Mouse (Mus musculus) spleen, adult 2 months (tissue): ENCODE measurements around the gene Nrxn1.

Experiments used
- CTCF ChIP-seq: fragments of 200-500 bp; IDR thresholded peaks from 2 replicates; pipeline ENCODE4 v1.5.1; 2011; ENCODE audit warnings: mild to moderate bottlenecking, inconsistent platforms; ENCODE audit not compliant: insufficient read depth, insufficient read length, insufficient replicate concordance; ENCODE audit errors: extremely low read depth
- POLR2A ChIP-seq: fragments of 200-500 bp; IDR thresholded peaks from 2 replicates; pipeline ENCODE4 v1.6.1; 2011; ENCODE audit warnings: low read depth, low read length, inconsistent platforms

DNA sequence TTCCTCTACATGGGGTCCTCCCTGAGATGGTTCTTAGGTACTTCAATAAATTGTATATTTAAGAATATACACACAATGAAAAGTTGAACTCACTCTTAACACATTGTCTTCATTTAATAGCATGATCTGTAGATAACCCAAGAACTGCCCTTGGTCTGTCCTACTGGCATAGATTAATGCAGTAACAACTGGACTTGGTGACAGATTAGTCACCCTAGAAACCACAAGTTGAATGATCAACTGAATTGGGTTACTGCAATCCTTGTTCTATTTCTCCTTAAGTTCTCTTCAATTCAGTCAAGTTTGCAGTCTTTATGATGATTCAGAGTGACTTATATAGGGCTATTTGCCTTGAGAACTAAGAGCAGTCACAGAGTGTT is 485.5 kb downstream of the Nrxn1 start:
- no peak for TF ChIP-seq CTCF
- TF ChIP-seq POLR2A, result no peak
